Mouse (Mus musculus) thymus, adult 2 months (tissue): Measurements from ENCODE around the gene Mlana. TPM values are rescaled to one million over a fixed set of nuclear protein-coding genes. Genes with fewer than 3 reads are reported as not detected.

ENCODE experiments used
- DNase-seq: peaks from one replicate; pipeline ENCODE4 v3.0.0; 2021
- H3K27ac ChIP-seq: fragments of 200-500 bp; 2 replicates; pipeline ENCODE4 v1.5.1; 2012; ENCODE audit warnings: low read length, control low read depth; ENCODE audit not compliant: control insufficient read depth, insufficient read depth
- H3K27me3 ChIP-seq: fragments of 200-500 bp; 2 replicates; pipeline ENCODE4 v1.6.1; 2012; ENCODE audit warnings: mild to moderate bottlenecking, low read length, moderate library complexity, mixed read lengths; ENCODE audit not compliant: control insufficient read depth, insufficient read depth
- H3K36me3 ChIP-seq: fragments of 200-500 bp; 2 replicates; pipeline ENCODE4 v1.6.1; 2012; ENCODE audit warnings: mild to moderate bottlenecking, low read length, moderate library complexity; ENCODE audit not compliant: control insufficient read depth, insufficient read depth
- H3K4me1 ChIP-seq: fragments of 200-500 bp; replicated peaks from 2 replicates; pipeline ENCODE4 v1.6.1; 2012; ENCODE audit warnings: low read length; ENCODE audit not compliant: control insufficient read depth, insufficient read depth
- H3K4me3 ChIP-seq: fragments of 200-500 bp; 2 replicates; pipeline ENCODE4 v1.5.1; 2012; ENCODE audit warnings: mild to moderate bottlenecking, low read length, control low read depth, moderate library complexity; ENCODE audit not compliant: control insufficient read depth, insufficient read depth
- CTCF ChIP-seq: fragments of 200-500 bp; IDR thresholded peaks from 2 replicates; pipeline ENCODE4 v1.5.1; 2012; ENCODE audit warnings: mild to moderate bottlenecking, control low read depth, low read length, moderate library complexity, borderline replicate concordance; ENCODE audit not compliant: control insufficient read depth, poor library complexity, insufficient read depth; ENCODE audit errors: extremely low read depth
- POLR2A ChIP-seq: fragments of 200-500 bp; IDR thresholded peaks from 2 replicates; pipeline ENCODE4 v1.6.1; 2012; ENCODE audit warnings: mild to moderate bottlenecking, low read length, control low read depth, moderate library complexity; ENCODE audit not compliant: control insufficient read depth, poor library complexity, insufficient read depth; ENCODE audit errors: extremely low read depth
- WGBS: fragments of 180-500 bp; shearing (Covaris S2); methylation state at CpG from one replicate; pipeline ENCODE4 v1.1.7; 2018; 5-methylcytosine and 5-hydroxymethylcytosine counted together
- polyA plus RNA-seq: library from polyadenylated mRNA; depleted of rRNA; stranded (reverse); fragments of >200 nt; gene quantifications from 2 replicates; pipeline ENCODE4 v1.2.3, GENCODE M21; 2012; rRNA removed

The Mlana gene
- polyA plus RNA-seq, result 0.27 TPM in 1 of 2 replicates, not detected in the other

GRCm38 (mm10) chr19:29697245-29697874, at the start of gene Mlana:
Gene Mlana, plus strand, starts transcription at chr19:29697824.
- H3K4me1 ChIP-seq, result peaks cover 5% of the 10 kb centered on the region
- H3K27ac ChIP-seq, result no peak within 1 kb of the TSS
- WGBS, result 75% methylated on average over 3 of the region's 3 CpGs
- DNase-seq, result no peak
- H3K27me3 ChIP-seq, result no peaks in the 10 kb centered on the region
- no peak for TF ChIP-seq POLR2A
- H3K36me3 ChIP-seq, result no peaks in the 10 kb centered on the region
- H3K4me3 ChIP-seq, result no peak within 1 kb of the TSS

GRCm38 (mm10) chr19:29648550-29648914, 49.1 kb upstream of the Mlana start:
- Histone ChIP-seq H3K36me3 (no peaks in the 10 kb centered on the region), H3K27me3 (no peaks in the 10 kb centered on the region), H3K4me3 (no peak overlapping the region), H3K4me1 (no peaks in the 10 kb centered on the region), H3K27ac (no peak overlapping the region)
- DNase-seq, result no peak
- TF ChIP-seq CTCF (no peak), POLR2A (no peak)
- 30% methylated on average over 4 of the region's 4 CpGs for WGBS

GRCm38 (mm10) chr19:29649683-29650082, 47.9 kb upstream of the Mlana start:
- no peak for TF ChIP-seq CTCF
- TF ChIP-seq POLR2A, result no peak
- Histone ChIP-seq H3K27ac (no peak overlapping the region), H3K4me3 (no peak overlapping the region), H3K27me3 (no peaks in the 10 kb centered on the region), H3K4me1 (no peaks in the 10 kb centered on the region), H3K36me3 (no peaks in the 10 kb centered on the region)
- no peak for DNase-seq
- WGBS, result 100% methylated on average over 1 of the region's 1 CpGs

GRCm38 (mm10) chr19:29653768-29654265, 43.8 kb upstream of the Mlana start:
- Histone ChIP-seq H3K27ac (no peak overlapping the region), H3K4me3 (no peak overlapping the region), H3K4me1 (no peaks in the 10 kb centered on the region), H3K36me3 (no peaks in the 10 kb centered on the region), H3K27me3 (no peaks in the 10 kb centered on the region)
- 97% methylated on average over 9 of the region's 9 CpGs for WGBS
- no peak for TF ChIP-seq CTCF
- TF ChIP-seq POLR2A, result no peak
- no peak for DNase-seq

GRCm38 (mm10) chr19:29655148-29655547, 42.5 kb upstream of the Mlana start:
- Histone ChIP-seq H3K36me3 (no peaks in the 10 kb centered on the region), H3K27ac (no peak overlapping the region), H3K4me1 (0 out of 2 replicates have a peak, but pooled peaks cover 2% of the 10 kb centered on the region), H3K4me3 (no peak overlapping the region), H3K27me3 (no peaks in the 10 kb centered on the region)
- WGBS, result 25% methylated on average over 6 of the region's 6 CpGs
- DNase-seq, result no peak
- no peak for TF ChIP-seq POLR2A
- no peak for TF ChIP-seq CTCF

GRCm38 (mm10) chr19:29656029-29656428, 41.6 kb upstream of the Mlana start:
- H3K4me3 ChIP-seq, result no peak overlapping the region
- DNase-seq, result no peak
- H3K36me3 ChIP-seq, result no peaks in the 10 kb centered on the region
- 94% methylated on average over 4 of the region's 4 CpGs for WGBS
- peaks cover 2% of the 10 kb centered on the region; the same call in 1 of the 2 replicates for H3K4me1 ChIP-seq
- no peak overlapping the region for H3K27ac ChIP-seq
- no peaks in the 10 kb centered on the region for H3K27me3 ChIP-seq
- no peak for TF ChIP-seq POLR2A
- TF ChIP-seq CTCF, result no peak

- Histone ChIP-seq H3K4me3 (no peak overlapping the region), H3K27me3 (no peaks in the 10 kb centered on the region), H3K4me1 (peaks cover 8% of the 10 kb centered on the region), H3K36me3 (no peaks in the 10 kb centered on the region), H3K27ac (no peak overlapping the region)
- 96% methylated on average over 5 of the region's 5 CpGs for WGBS
- TF ChIP-seq CTCF, result no peak
- TF ChIP-seq POLR2A, result no peak
- DNase-seq, result no peak
Observed at GRCm38 (mm10) chr19:29656620-29657019, 41.0 kb upstream of the Mlana start.
